Mouse (Mus musculus) embryonic facial prominence, embryonic 15.5 days (tissue): ENCODE measurements at regions not wholly inside any gene's neighbourhood (a gene's known extent, or its start where the extent isn't known, plus 50 kb on each side); places are given as distances from the start of the nearest gene placed in this dataset.

Experiments
- ATAC-seq: fragments of 200-750 bp; cut with Nextera tagmentation; 2 replicates; pipeline ENCODE4 v1.8.0; 2017; ENCODE audit warnings: low read depth, moderate TSS enrichment; ENCODE audit not compliant: insufficient number of reproducible peaks, low FRiP score, low TSS enrichment
- H3K27ac ChIP-seq: fragments of 300-500 bp; sonication (generic); replicated peaks from 2 replicates; pipeline ENCODE4 v1.5.1; 2015; ENCODE audit warnings: mild to moderate bottlenecking, inconsistent platforms
- H3K27me3 ChIP-seq: fragments of 300-500 bp; sonication (generic); 2 replicates; pipeline ENCODE4 v1.6.1; 2015; ENCODE audit warnings: inconsistent platforms
- H3K36me3 ChIP-seq: fragments of 300-500 bp; sonication (generic); 2 replicates; pipeline ENCODE4 v1.6.1; 2015; ENCODE audit warnings: mild to moderate bottlenecking, inconsistent platforms
- H3K4me1 ChIP-seq: fragments of 300-500 bp; sonication (generic); 2 replicates; pipeline ENCODE4 v1.6.1; 2015; ENCODE audit warnings: inconsistent platforms
- H3K4me2 ChIP-seq: fragments of 300-500 bp; sonication (generic); replicated peaks from 2 replicates; pipeline ENCODE4 v1.6.1; 2015; ENCODE audit warnings: mild to moderate bottlenecking, inconsistent platforms
- H3K4me3 ChIP-seq: fragments of 300-500 bp; sonication (generic); replicated peaks from 2 replicates; pipeline ENCODE4 v1.5.1; 2015; ENCODE audit warnings: mild to moderate bottlenecking, inconsistent platforms
- H3K9ac ChIP-seq: fragments of 300-500 bp; sonication (generic); 2 replicates; pipeline ENCODE4 v1.6.1; 2015; ENCODE audit warnings: inconsistent platforms
- H3K9me3 ChIP-seq: fragments of 300-500 bp; sonication (generic); replicated peaks from 2 replicates; pipeline ENCODE4 v1.6.1; 2016; ENCODE audit warnings: inconsistent platforms
- WGBS: fragments of 180-500 bp; shearing (Covaris S2); methylation state at CpG from one replicate; pipeline ENCODE4 v1.1.7; 2015; 5-methylcytosine and 5-hydroxymethylcytosine counted together

GRCm38 (mm10) chr15:87102211-87102610, 441.9 kb upstream of the Fam19a5 start:
- no peaks in the 10 kb centered on the region for H3K9me3 ChIP-seq
- H3K4me1 ChIP-seq = no peaks in the 10 kb centered on the region
- no peak overlapping the region for H3K4me2 ChIP-seq
- no peak overlapping the region for H3K4me3 ChIP-seq
- ATAC-seq = no peak
- no peaks in the 10 kb centered on the region for H3K27me3 ChIP-seq
- no peak overlapping the region for H3K27ac ChIP-seq
- H3K36me3 ChIP-seq = no peaks in the 10 kb centered on the region
- WGBS = 67% methylated on average over 4 of the region's 4 CpGs
- no peak overlapping the region for H3K9ac ChIP-seq

- Histone ChIP-seq H3K9me3 (no peaks in the 10 kb centered on the region), H3K27me3 (no peaks in the 10 kb centered on the region)
- ATAC-seq = no peak
These were observed 438.1 kb upstream of the Fam19a5 start for GRCm38 (mm10) chr15:87105951-87106350.

GRCm38 (mm10) chr15:87107701-87108100, 436.4 kb upstream of the Fam19a5 start:
- Histone ChIP-seq H3K4me1 (no peaks in the 10 kb centered on the region), H3K4me3 (no peak overlapping the region), H3K9me3 (no peaks in the 10 kb centered on the region), H3K36me3 (no peaks in the 10 kb centered on the region), H3K27me3 (no peaks in the 10 kb centered on the region), H3K4me2 (no peak overlapping the region), H3K9ac (no peak overlapping the region), H3K27ac (no peak overlapping the region)
- 67% methylated on average over 4 of the region's 4 CpGs for WGBS
- no peak for ATAC-seq

More at GRCm38 (mm10) chr15:87105951-87106350, 438.1 kb upstream of the Fam19a5 start:
- no peak overlapping the region for H3K9ac ChIP-seq
- H3K27ac ChIP-seq = no peak overlapping the region
- no peaks in the 10 kb centered on the region for H3K4me1 ChIP-seq
- no peak overlapping the region for H3K4me3 ChIP-seq
- no peaks in the 10 kb centered on the region for H3K36me3 ChIP-seq
- WGBS = 83% methylated on average over 8 of the region's 8 CpGs
- no peak overlapping the region for H3K4me2 ChIP-seq

- no peak overlapping the region for H3K9ac ChIP-seq
These were observed 435.7 kb upstream of the Fam19a5 start for GRCm38 (mm10) chr15:87108411-87108810.

GRCm38 (mm10) chr15:87122656-87123055, 421.4 kb upstream of the Fam19a5 start:
- Histone ChIP-seq H3K4me3 (no peak overlapping the region), H3K4me1 (no peaks in the 10 kb centered on the region), H3K36me3 (no peaks in the 10 kb centered on the region), H3K4me2 (no peak overlapping the region), H3K27me3 (no peaks in the 10 kb centered on the region), H3K9ac (no peak overlapping the region), H3K9me3 (no peaks in the 10 kb centered on the region), H3K27ac (no peak overlapping the region)
- WGBS = 18% methylated on average over 4 of the region's 4 CpGs
- ATAC-seq = no peak

More at GRCm38 (mm10) chr15:87108411-87108810, 435.7 kb upstream of the Fam19a5 start:
- no peaks in the 10 kb centered on the region for H3K36me3 ChIP-seq
- no peak overlapping the region for H3K27ac ChIP-seq
- H3K4me3 ChIP-seq = no peak overlapping the region
- H3K4me1 ChIP-seq = no peaks in the 10 kb centered on the region
- H3K9me3 ChIP-seq = no peaks in the 10 kb centered on the region
- 84% methylated on average over 7 of the region's 7 CpGs for WGBS
- ATAC-seq = no peak
- no peak overlapping the region for H3K4me2 ChIP-seq
- no peaks in the 10 kb centered on the region for H3K27me3 ChIP-seq

GRCm38 (mm10) chr15:87125427-87126148, 418.5 kb upstream of the Fam19a5 start:
- no peaks in the 10 kb centered on the region for H3K36me3 ChIP-seq
- H3K4me3 ChIP-seq = no peak overlapping the region
- H3K27me3 ChIP-seq = no peaks in the 10 kb centered on the region
- no peak for ATAC-seq
- no peak overlapping the region for H3K4me2 ChIP-seq
- no peaks in the 10 kb centered on the region for H3K4me1 ChIP-seq
- H3K9me3 ChIP-seq = no peaks in the 10 kb centered on the region
- H3K9ac ChIP-seq = no peak overlapping the region
- WGBS = 48% methylated on average over 6 of the region's 6 CpGs
- no peak overlapping the region for H3K27ac ChIP-seq

GRCm38 (mm10) chr15:87138870-87139269, 405.2 kb upstream of the Fam19a5 start:
- no peak overlapping the region for H3K4me2 ChIP-seq
- no peak overlapping the region for H3K4me3 ChIP-seq
- no peaks in the 10 kb centered on the region for H3K9me3 ChIP-seq
- H3K27me3 ChIP-seq = no peaks in the 10 kb centered on the region
- no peak overlapping the region for H3K27ac ChIP-seq
- H3K4me1 ChIP-seq = no peaks in the 10 kb centered on the region
- 0 out of 2 replicates have a peak, but pooled peaks have one; percentile 57 for ATAC-seq
- H3K9ac ChIP-seq = no peak overlapping the region
- H3K36me3 ChIP-seq = no peaks in the 10 kb centered on the region

GRCm38 (mm10) chr15:87169136-87169535, 375.0 kb upstream of the Fam19a5 start:
- no peak overlapping the region for H3K27ac ChIP-seq
- 76% methylated on average over 5 of the region's 5 CpGs for WGBS
- H3K9ac ChIP-seq = no peak overlapping the region
- no peak overlapping the region for H3K4me3 ChIP-seq
- no peaks in the 10 kb centered on the region for H3K4me1 ChIP-seq
- H3K27me3 ChIP-seq = no peaks in the 10 kb centered on the region
- no peak overlapping the region for H3K4me2 ChIP-seq
- ATAC-seq = no peak
- no peaks in the 10 kb centered on the region for H3K9me3 ChIP-seq
- H3K36me3 ChIP-seq = no peaks in the 10 kb centered on the region

- no peak overlapping the region for H3K9ac ChIP-seq
- H3K4me3 ChIP-seq = no peak overlapping the region
- no peaks in the 10 kb centered on the region for H3K9me3 ChIP-seq
- H3K4me2 ChIP-seq = no peak overlapping the region
- no peak for ATAC-seq
- no peaks in the 10 kb centered on the region for H3K36me3 ChIP-seq
- 77% methylated on average over 4 of the region's 4 CpGs for WGBS
- H3K27ac ChIP-seq = no peak overlapping the region
- no peaks in the 10 kb centered on the region for H3K27me3 ChIP-seq
- no peaks in the 10 kb centered on the region for H3K4me1 ChIP-seq
These were observed 373.2 kb upstream of the Fam19a5 start for GRCm38 (mm10) chr15:87170890-87171289.

- Histone ChIP-seq H3K4me2 (no peak overlapping the region), H3K27ac (no peak overlapping the region), H3K4me3 (no peak overlapping the region), H3K9me3 (no peaks in the 10 kb centered on the region), H3K9ac (no peak overlapping the region), H3K4me1 (no peaks in the 10 kb centered on the region), H3K27me3 (no peaks in the 10 kb centered on the region), H3K36me3 (no peaks in the 10 kb centered on the region)
- 85% methylated on average over 2 of the region's 2 CpGs for WGBS
- ATAC-seq = no peak
These were observed 371.0 kb upstream of the Fam19a5 start for GRCm38 (mm10) chr15:87173096-87173495.

GRCm38 (mm10) chr15:87178646-87179045, 365.5 kb upstream of the Fam19a5 start:
- Histone ChIP-seq H3K9ac (no peak overlapping the region), H3K4me3 (no peak overlapping the region), H3K4me1 (no peaks in the 10 kb centered on the region), H3K4me2 (no peak overlapping the region), H3K36me3 (no peaks in the 10 kb centered on the region), H3K9me3 (no peaks in the 10 kb centered on the region), H3K27ac (no peak overlapping the region), H3K27me3 (no peaks in the 10 kb centered on the region)
- 84% methylated on average over 7 of the region's 7 CpGs for WGBS
- no peak for ATAC-seq

- Histone ChIP-seq H3K4me1 (no peaks in the 10 kb centered on the region), H3K4me2 (no peak overlapping the region), H3K27me3 (no peaks in the 10 kb centered on the region), H3K27ac (no peak overlapping the region), H3K36me3 (no peaks in the 10 kb centered on the region), H3K9ac (no peak overlapping the region), H3K4me3 (no peak overlapping the region), H3K9me3 (no peaks in the 10 kb centered on the region)
- WGBS = 60% methylated on average over 1 of the region's 1 CpGs
- ATAC-seq = no peak
These were observed 363.3 kb upstream of the Fam19a5 start for GRCm38 (mm10) chr15:87180836-87181235.
